ENCODE assay signal across 17 mouse cellular contexts in the genomic region with DNA sequence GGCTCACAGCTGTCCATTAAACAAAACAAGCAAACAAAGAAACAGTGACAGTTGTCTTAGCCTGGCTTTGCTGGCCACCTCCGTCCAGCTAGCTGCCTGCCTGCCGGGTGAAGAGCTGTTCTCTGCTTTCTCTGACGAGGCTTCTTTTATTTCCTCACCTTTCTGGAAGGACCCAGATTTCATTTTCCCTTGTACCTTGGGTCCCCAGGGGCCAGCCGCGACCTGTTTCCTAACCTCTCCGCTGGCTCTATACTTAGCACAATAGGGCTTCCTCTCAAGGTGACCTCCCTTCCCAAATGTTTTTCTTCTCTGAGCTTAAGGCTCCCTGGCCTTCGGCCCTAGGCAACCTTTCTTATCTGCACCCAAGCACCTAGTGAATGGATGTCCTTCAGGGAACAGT. TPM values are rescaled to one million over a fixed set of nuclear protein-coding genes. Genes with fewer than 3 reads are reported as not detected.
DNase-seq lines count a peak whose midpoint lies in the region; ATAC-seq and TF ChIP-seq lines count a peak whose summit lies in the region.
"Had no signal": no experiment of that assay in that cellular context is flagged by ENCODE, and none has a peak within 500 bp of the region (broad histone marks: within the 10 kb centered on the region; RNA-seq: fewer than 3 reads in every experiment).

No protein-coding gene starts in this region.

- H3K9ac ChIP-seq in forebrain, embryonic 15.5 days (replicated peaks), result no peak overlapping the region
- no peak overlapping the region for H3K9ac ChIP-seq in midbrain, postnatal 0 days (replicated peaks; ENCODE audit: low read length, poor library complexity, severe bottlenecking)
- no peak overlapping the region for H3K9ac ChIP-seq in heart, postnatal 0 days (replicated peaks; ENCODE audit: low read depth, low read length)
- no peak overlapping the region for H3K9ac ChIP-seq in intestine, embryonic 16.5 days (ENCODE audit: low read depth, low read length)
- H3K9ac ChIP-seq: limb, embryonic 13.5 days; lung, embryonic 15.5 days; midbrain, embryonic 12.5 days; neural tube, embryonic 12.5 days had no signal

- H3K36me3 ChIP-seq in forebrain, embryonic 10.5 days (replicated peaks), result no peaks in the 10 kb centered on the region
- H3K36me3 ChIP-seq in forebrain, embryonic 15.5 days, result no peaks in the 10 kb centered on the region
- H3K36me3 ChIP-seq in midbrain, embryonic 10.5 days, result no peaks in the 10 kb centered on the region
- no peaks in the 10 kb centered on the region for H3K36me3 ChIP-seq in midbrain, postnatal 0 days (ENCODE audit: insufficient read depth, low read length)
- no peaks in the 10 kb centered on the region for H3K36me3 ChIP-seq in heart, postnatal 0 days (replicated peaks; ENCODE audit: control insufficient read depth, insufficient read depth, low read length)
- no peaks in the 10 kb centered on the region for H3K36me3 ChIP-seq in intestine, embryonic 16.5 days (ENCODE audit: control insufficient read depth, insufficient read depth, low read length)
- H3K36me3 ChIP-seq: limb, embryonic 13.5 days; lung, embryonic 15.5 days; midbrain, embryonic 12.5 days; neural tube, embryonic 12.5 days had no signal

- no peak for ATAC-seq in forebrain, embryonic 15.5 days (replicated peaks)
- no peak for ATAC-seq in midbrain, postnatal 0 days (ENCODE audit: low FRiP score)
- ATAC-seq in heart, postnatal 0 days (ENCODE audit: insufficient read depth, low read depth), result no peak
- ATAC-seq in intestine, embryonic 16.5 days, result no peak
- no peak for ATAC-seq in granulocyte monocyte progenitor cell, adult 5-6 weeks (replicated peaks; ENCODE audit: poor library complexity, severe bottlenecking)
- ATAC-seq: hindbrain, embryonic 16.5 days had no signal

- no peaks in the 10 kb centered on the region for H3K9me3 ChIP-seq in forebrain, embryonic 10.5 days
- H3K9me3 ChIP-seq in forebrain, embryonic 15.5 days, result no peaks in the 10 kb centered on the region
- H3K9me3 ChIP-seq in midbrain, embryonic 10.5 days (replicated peaks), result no peaks in the 10 kb centered on the region
- no peaks in the 10 kb centered on the region for H3K9me3 ChIP-seq in midbrain, postnatal 0 days (ENCODE audit: low read length)
- no peaks in the 10 kb centered on the region for H3K9me3 ChIP-seq in heart, postnatal 0 days (replicated peaks; ENCODE audit: control insufficient read depth, low read length)
- H3K9me3 ChIP-seq in intestine, embryonic 16.5 days (ENCODE audit: control insufficient read depth, low read length), result no peaks in the 10 kb centered on the region
- H3K9me3 ChIP-seq: limb, embryonic 13.5 days; lung, embryonic 15.5 days; midbrain, embryonic 12.5 days; neural tube, embryonic 12.5 days had no signal

- WGBS in forebrain, embryonic 10.5 days, result 41% methylated on average over 7 of the region's 7 CpGs
- WGBS in forebrain, embryonic 15.5 days, result 46% methylated on average over 7 of the region's 7 CpGs
- WGBS in midbrain, embryonic 10.5 days, result 41% methylated on average over 7 of the region's 7 CpGs
- 54% methylated on average over 7 of the region's 7 CpGs for WGBS in midbrain, postnatal 0 days
- WGBS in heart, postnatal 0 days, result 33% methylated on average over 7 of the region's 7 CpGs
- 66% methylated on average over 7 of the region's 7 CpGs for WGBS in intestine, embryonic 16.5 days

- DNase-seq in forebrain, embryonic 10.5 days (ENCODE audit: extremely low spot score, low spot score), result no peak
- no peak for DNase-seq in midbrain, embryonic 10.5 days (ENCODE audit: low spot score)
- DNase-seq in midbrain, postnatal 0 days (ENCODE audit: low spot score), result no peak
- DNase-seq in heart, postnatal 0 days (ENCODE audit: low spot score), result no peak
- no peak for DNase-seq in embryo, embryonic 10 days (ENCODE audit: low spot score)
- DNase-seq: cerebellum, adult 9-11 months had no signal

- H3K4me3 ChIP-seq in forebrain, embryonic 10.5 days, result no peak overlapping the region
- no peak overlapping the region for H3K4me3 ChIP-seq in forebrain, embryonic 15.5 days
- H3K4me3 ChIP-seq in midbrain, embryonic 10.5 days, result no peak overlapping the region
- no peak overlapping the region for H3K4me3 ChIP-seq in midbrain, postnatal 0 days (ENCODE audit: low read depth, low read length)
- no peak overlapping the region for H3K4me3 ChIP-seq in heart, postnatal 0 days (ENCODE audit: low read depth, low read length)
- no peak overlapping the region for H3K4me3 ChIP-seq in intestine, embryonic 16.5 days (ENCODE audit: low read length)
- H3K4me3 ChIP-seq: limb, embryonic 13.5 days; lung, embryonic 15.5 days; midbrain, embryonic 12.5 days; neural tube, embryonic 12.5 days had no signal

- no peak overlapping the region for H3K4me2 ChIP-seq in forebrain, embryonic 15.5 days (replicated peaks)
- no peak overlapping the region for H3K4me2 ChIP-seq in midbrain, postnatal 0 days (ENCODE audit: low read depth, low read length, poor library complexity, severe bottlenecking)
- H3K4me2 ChIP-seq in heart, postnatal 0 days (ENCODE audit: low read depth, low read length), result no peak overlapping the region
- H3K4me2 ChIP-seq in intestine, embryonic 16.5 days (ENCODE audit: low read depth, low read length), result no peak overlapping the region
- H3K4me2 ChIP-seq: limb, embryonic 13.5 days; lung, embryonic 15.5 days; midbrain, embryonic 12.5 days; neural tube, embryonic 12.5 days had no signal

- no peaks in the 10 kb centered on the region for H3K27me3 ChIP-seq in forebrain, embryonic 10.5 days (ENCODE audit: poor library complexity, severe bottlenecking)
- no peaks in the 10 kb centered on the region for H3K27me3 ChIP-seq in forebrain, embryonic 15.5 days
- H3K27me3 ChIP-seq in midbrain, embryonic 10.5 days (ENCODE audit: low read depth, poor library complexity, severe bottlenecking), result no peaks in the 10 kb centered on the region
- no peaks in the 10 kb centered on the region for H3K27me3 ChIP-seq in midbrain, postnatal 0 days (ENCODE audit: insufficient read depth, low read length)
- no peaks in the 10 kb centered on the region for H3K27me3 ChIP-seq in heart, postnatal 0 days (ENCODE audit: control insufficient read depth, insufficient read depth, low read length)
- H3K27me3 ChIP-seq in intestine, embryonic 16.5 days (replicated peaks; ENCODE audit: control insufficient read depth, insufficient read depth, low read length), result no peaks in the 10 kb centered on the region
- H3K27me3 ChIP-seq: limb, embryonic 13.5 days; lung, embryonic 15.5 days; midbrain, embryonic 12.5 days; neural tube, embryonic 12.5 days had no signal

- peak overlapping the region; percentile 63 for H3K27ac ChIP-seq in forebrain, embryonic 10.5 days
- no peak overlapping the region for H3K27ac ChIP-seq in forebrain, embryonic 15.5 days (replicated peaks)
- peak overlapping the region; percentile 68 for H3K27ac ChIP-seq in midbrain, embryonic 10.5 days (replicated peaks)
- no peak overlapping the region for H3K27ac ChIP-seq in midbrain, postnatal 0 days (ENCODE audit: low read depth, low read length)
- peak overlapping the region; percentile 50; the same call in 1 of the 2 replicates for H3K27ac ChIP-seq in heart, postnatal 0 days (ENCODE audit: low read depth)
- no peak overlapping the region for H3K27ac ChIP-seq in intestine, embryonic 16.5 days (ENCODE audit: low read length)
- H3K27ac ChIP-seq: limb, embryonic 13.5 days; lung, embryonic 15.5 days; midbrain, embryonic 12.5 days; neural tube, embryonic 12.5 days had no signal

- no peak for TF ChIP-seq CTCF in midbrain, postnatal 0 days (IDR thresholded peaks at IDR 0.05)
- no peak for TF ChIP-seq CTCF in heart, postnatal 0 days (IDR thresholded peaks at IDR 0.05; ENCODE audit: low read depth)

- peaks cover 47% of the 10 kb centered on the region for H3K4me1 ChIP-seq in forebrain, embryonic 10.5 days
- H3K4me1 ChIP-seq in forebrain, embryonic 15.5 days, result no peaks in the 10 kb centered on the region; the same call in 1 of the 2 replicates
- peaks cover 47% of the 10 kb centered on the region for H3K4me1 ChIP-seq in midbrain, embryonic 10.5 days
- peaks cover 7% of the 10 kb centered on the region; the same call in 1 of the 2 replicates for H3K4me1 ChIP-seq in midbrain, postnatal 0 days (ENCODE audit: insufficient read depth, low read length)
- H3K4me1 ChIP-seq in heart, postnatal 0 days (ENCODE audit: control insufficient read depth, insufficient read depth), result peaks cover 19% of the 10 kb centered on the region
- no peaks in the 10 kb centered on the region for H3K4me1 ChIP-seq in intestine, embryonic 16.5 days (ENCODE audit: control insufficient read depth, insufficient read depth, low read length)

- no peak for TF ChIP-seq EP300 in heart, postnatal 0 days (IDR thresholded peaks at IDR 0.05; ENCODE audit: low read depth)

RNA-seq across cellular contexts. Expression of a gene that starts 23.5 kb away (rescaled TPM):
- polyA plus RNA-seq in forebrain, embryonic 10.5 days (2016; fragmentation: Nextera tagmentation; extraction: Ambion mirVana), result 52.1 and 60.1 TPM in 2 replicates
- polyA plus RNA-seq in forebrain, embryonic 15.5 days (2015; fragmentation: Nextera tagmentation; extraction: Ambion mirVana), result 67.3 and 68.3 TPM in 2 replicates
- 16.1 and 18.7 TPM in 2 replicates for polyA plus RNA-seq in midbrain, embryonic 10.5 days (2016; fragmentation: Nextera tagmentation; extraction: Ambion mirVana)
- total RNA-seq in midbrain, postnatal 0 days (2014; rRNA removed), result 34.2 and 64.3 TPM in 2 replicates
- 29.9 and 40.6 TPM in 2 replicates for polyA plus RNA-seq in midbrain, postnatal 0 days (2015; fragmentation: Nextera tagmentation; extraction: Ambion mirVana)
- total RNA-seq in heart, postnatal 0 days (2014; rRNA removed; ENCODE audit: low replicate concordance), result 21.4 and 43.4 TPM in 2 replicates
- polyA plus RNA-seq in heart, postnatal 0 days (2015; fragmentation: Nextera tagmentation; extraction: Ambion mirVana), result 43.6 and 51.8 TPM in 2 replicates
- polyA plus RNA-seq in intestine, embryonic 16.5 days (2015; fragmentation: Nextera tagmentation; extraction: Ambion mirVana), result 39.4 and 46.2 TPM in 2 replicates
- 84.3 and 97.4 TPM in 2 replicates for total RNA-seq in granulocyte monocyte progenitor cell, adult 5-6 weeks (2014; fragmentation: Nextera tagmentation)
- total RNA-seq in granulocyte monocyte progenitor cell, adult 5-6 weeks (2017), result 241 and 247 TPM in 2 replicates

RNA-seq across cellular contexts. Expression of a gene that starts 30.8 kb away (rescaled TPM):
- not detected in 2 replicates for polyA plus RNA-seq in forebrain, embryonic 10.5 days (2016; fragmentation: Nextera tagmentation; extraction: Ambion mirVana)
- not detected in 2 replicates for polyA plus RNA-seq in forebrain, embryonic 15.5 days (2015; fragmentation: Nextera tagmentation; extraction: Ambion mirVana)
- polyA plus RNA-seq in midbrain, embryonic 10.5 days (2016; fragmentation: Nextera tagmentation; extraction: Ambion mirVana), result not detected in 2 replicates
- total RNA-seq in midbrain, postnatal 0 days (2014; rRNA removed), result not detected in 2 replicates
- 0.07 TPM in 1 of 2 replicates, not detected in the other for polyA plus RNA-seq in midbrain, postnatal 0 days (2015; fragmentation: Nextera tagmentation; extraction: Ambion mirVana)
- total RNA-seq in heart, postnatal 0 days (2014; rRNA removed; ENCODE audit: low replicate concordance), result not detected in 2 replicates
- not detected in 2 replicates for polyA plus RNA-seq in heart, postnatal 0 days (2015; fragmentation: Nextera tagmentation; extraction: Ambion mirVana)
- not detected in 2 replicates for polyA plus RNA-seq in intestine, embryonic 16.5 days (2015; fragmentation: Nextera tagmentation; extraction: Ambion mirVana)
- total RNA-seq in granulocyte monocyte progenitor cell, adult 5-6 weeks (2014; fragmentation: Nextera tagmentation), result not detected in 2 replicates
- total RNA-seq in granulocyte monocyte progenitor cell, adult 5-6 weeks (2017), result not detected in 2 replicates
- total RNA-seq: layer of hippocampus, postnatal 25 days had no signal
- polyA plus RNA-seq: brain, embryonic 14.5 days; hindbrain, embryonic 16.5 days; limb, embryonic 13.5 days; lung, embryonic 15.5 days; midbrain, embryonic 12.5 days; neural tube, embryonic 12.5 days; stomach, embryonic 16.5 days had no signal

Comparison
In these comparisons a context has a peak if more than half of its experiments do, and no peak if none do; other contexts are left out.
1. H3K27ac ChIP-seq: peak in forebrain, embryonic 10.5 days (single experiment), midbrain, embryonic 10.5 days (single experiment) and heart, postnatal 0 days (single experiment); none in forebrain, embryonic 15.5 days (single experiment), midbrain, postnatal 0 days (single experiment) and intestine, embryonic 16.5 days (single experiment).